Mouse (Mus musculus) gastrocnemius, postnatal 25 days (tissue): ENCODE data around the gene Urah. TPM values are rescaled to one million over a fixed set of nuclear protein-coding genes. Genes with fewer than 3 reads are reported as not detected.

Experiments
- DNase-seq: peaks from one replicate; pipeline ENCODE4 v3.0.0; 2022
- total RNA-seq, 2 experiments: library from RNA; stranded (reverse); gene quantifications; 1 replicate in 1 of 2; 2 replicates in 1 of 2; pipeline ENCODE4 v1.2.3; 2021

The Urah gene
- total RNA-seq, 2 experiments from 2014 or later: not detected

DNA sequence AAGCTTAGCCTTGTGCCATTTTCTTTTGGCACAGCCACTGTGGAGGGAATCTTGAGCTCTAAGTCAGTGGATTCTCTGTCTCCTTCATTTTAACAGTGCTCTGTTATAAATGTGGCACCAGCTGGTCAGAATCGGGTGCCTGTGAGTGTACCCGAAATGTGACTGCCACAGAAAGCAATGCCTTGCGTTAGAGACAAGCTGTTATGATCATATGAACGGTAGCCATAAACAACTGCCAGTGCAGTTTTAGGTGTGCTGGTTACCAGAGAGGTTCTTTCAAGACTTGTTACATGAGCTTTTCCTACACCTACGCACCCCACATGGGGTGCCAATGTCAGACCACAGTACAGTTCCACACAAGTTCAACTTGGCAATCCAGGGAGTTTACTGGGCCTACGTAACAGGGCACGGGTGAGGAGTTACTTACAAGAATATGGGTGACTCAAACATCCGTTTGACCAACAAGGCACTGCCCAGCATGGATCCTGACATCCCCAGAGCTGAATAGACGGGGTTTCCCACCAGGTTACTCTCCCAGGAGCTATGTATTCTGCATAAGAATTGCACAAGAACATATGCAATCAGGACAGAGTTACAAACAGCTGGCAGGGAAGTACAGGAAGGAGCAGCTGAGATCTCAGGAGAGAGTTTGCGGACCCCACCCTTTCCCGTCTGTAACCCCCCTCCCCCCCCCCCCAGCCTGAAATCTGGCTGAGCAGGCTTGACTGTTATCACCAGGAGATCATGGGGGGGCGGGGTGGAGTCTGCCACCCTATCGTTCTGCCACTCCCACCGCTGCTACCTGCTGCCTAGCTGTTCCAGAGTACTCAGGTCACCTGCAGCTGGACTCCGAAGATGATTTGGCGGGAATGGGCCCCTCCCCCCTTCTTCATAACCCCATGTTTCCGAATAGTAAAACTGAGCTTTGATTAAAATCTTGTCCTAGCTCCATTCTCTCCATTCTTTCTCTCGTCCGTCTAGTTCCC is 6.2 kb downstream of the Urah start:
- no peak for DNase-seq

DNA sequence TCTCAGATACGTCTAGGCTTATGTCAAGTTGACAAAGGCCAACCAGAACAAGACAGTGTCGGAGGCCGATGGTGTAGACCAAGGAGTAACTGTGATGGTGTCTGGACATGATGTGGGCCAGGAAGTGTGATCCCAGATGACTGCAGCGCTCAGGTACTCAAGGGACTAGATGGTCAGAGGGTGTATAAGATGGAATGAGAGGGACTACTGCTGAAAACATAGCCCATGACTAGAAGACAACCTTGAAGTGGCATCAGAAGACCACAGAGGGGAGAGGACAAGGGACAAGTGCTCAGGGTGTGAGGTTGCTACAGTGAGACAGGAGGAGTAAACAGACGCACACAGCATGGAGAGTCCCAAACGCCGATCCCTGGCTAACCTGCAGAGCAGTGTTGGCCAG is 9.0 kb downstream of the Urah start:
- no peak for DNase-seq

DNA sequence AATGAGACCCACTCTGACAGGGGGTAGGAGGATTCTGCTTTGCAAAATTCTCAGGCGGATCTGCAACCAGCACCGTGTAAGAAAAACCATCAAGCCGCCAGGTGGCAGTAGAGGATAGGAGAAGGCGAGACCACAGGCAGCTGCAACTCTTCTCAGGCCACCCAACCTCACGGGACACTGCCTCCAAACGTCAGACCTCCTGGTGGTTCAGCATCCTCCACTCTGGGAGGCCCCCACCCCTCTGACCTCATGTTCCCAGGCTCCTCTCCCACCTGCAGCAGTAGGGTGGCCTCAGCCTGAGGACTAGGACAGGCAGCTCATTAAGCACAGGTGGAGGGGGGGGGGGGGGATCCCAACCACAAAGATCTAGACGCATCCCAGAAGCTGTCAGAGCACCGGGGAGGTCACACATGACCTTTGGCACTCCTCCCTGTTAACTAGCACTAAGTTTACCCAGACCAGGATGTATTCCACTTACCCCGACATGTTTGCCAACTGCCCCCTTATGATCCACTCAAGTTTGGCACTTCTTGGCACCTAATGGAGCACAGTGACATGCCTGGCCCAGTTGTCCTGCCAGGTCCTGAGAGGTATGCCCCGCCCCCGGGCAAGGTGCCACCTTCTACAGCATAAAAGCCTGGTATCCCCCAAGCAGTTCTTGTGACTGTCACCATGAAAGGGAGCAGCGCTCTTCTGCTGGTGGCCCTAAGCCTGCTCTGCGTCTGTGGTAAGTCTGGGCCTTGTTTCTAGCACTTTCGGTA is 10.3 kb downstream of the Urah start, which contains the start of gene Scgb1c1:
Gene Scgb1c1 (plus strand): TSS at position 643 of the 761 bp plus-strand sequence.
- DNase-seq: peak; percentile 67

DNA sequence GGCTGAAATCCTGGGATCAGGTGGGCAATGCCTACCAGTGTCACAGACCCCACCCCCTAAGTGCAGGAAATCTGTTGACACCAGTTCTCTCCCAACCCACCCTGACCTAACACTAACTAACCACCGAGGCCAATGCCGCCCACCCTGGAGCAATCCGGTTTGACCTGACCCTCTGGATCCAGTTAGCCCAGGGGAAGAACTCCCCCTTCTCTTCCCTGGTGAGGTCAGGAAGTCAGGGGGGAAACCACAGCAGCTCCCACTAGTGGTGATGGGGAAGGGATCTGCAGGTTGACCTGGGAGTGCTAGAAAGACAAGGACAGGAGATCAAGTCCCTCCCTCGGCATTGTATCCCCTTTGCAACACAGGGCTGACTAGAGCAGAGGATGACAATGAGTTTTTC is 10.9 kb downstream of the Urah start:
- no peak for DNase-seq

DNA sequence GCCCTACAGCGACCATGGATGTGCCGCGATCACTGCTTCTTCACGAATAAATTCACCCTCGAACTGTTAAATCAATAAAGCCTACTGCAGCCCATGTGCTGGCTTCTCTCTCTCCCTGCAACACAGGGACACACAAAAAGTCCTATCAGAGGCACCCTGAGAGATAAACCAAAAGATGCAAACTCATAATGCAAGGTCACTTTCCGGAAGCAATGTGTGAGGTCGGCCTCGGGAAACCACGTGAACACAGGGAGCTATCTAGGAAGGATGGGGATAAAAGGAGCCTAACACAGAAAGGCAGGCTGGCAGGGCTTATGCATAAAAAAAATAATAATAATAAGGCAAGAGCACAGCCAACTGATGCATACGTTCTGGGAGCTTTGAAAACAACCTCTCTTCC is 11.9 kb downstream of the Urah start:
- DNase-seq: no peak

DNA sequence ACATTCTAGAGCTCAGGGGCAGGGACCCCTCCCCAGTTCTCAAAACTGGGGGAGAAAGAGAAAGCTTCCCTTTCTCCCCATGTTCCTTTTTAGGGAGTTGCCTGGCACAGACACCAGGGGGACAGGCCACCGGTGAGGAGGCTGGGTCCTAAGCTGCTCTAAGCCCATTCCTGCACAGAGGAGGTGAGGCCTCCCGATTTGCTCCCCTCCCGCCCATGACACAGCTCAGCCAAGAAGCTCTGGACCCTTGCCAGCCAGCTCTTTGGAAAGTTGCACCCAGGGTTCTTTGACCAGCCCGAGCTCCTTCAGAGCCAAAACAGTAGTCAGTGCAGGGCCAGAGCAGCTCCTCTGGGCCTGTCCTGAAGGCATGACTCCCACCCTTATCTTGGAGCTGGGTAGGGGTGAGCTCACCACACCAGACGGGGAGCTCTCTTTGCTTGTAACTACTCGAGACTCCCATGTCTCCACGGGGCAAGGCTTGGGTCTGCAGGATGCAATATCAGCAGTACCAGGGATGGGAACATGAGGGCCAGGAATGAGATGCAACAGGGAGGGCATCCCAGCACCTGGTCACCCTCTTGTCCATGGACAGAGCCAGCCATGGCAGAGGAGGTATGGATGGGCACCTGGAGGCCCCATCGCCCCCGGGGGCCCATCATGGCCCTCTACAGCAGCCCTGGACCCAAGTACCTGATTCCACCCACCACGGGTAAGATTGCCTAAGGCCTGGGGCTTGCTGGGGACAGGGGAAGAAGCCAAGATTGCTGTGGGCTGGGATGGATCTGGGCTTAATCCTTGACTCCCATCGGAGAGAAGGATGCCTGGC is 13.2 kb downstream of the Urah start, which contains the start of gene Odf3:
Gene Odf3 (plus strand): TSS at position 51 of the 826 bp plus-strand sequence.
- DNase-seq: no peak

DNA sequence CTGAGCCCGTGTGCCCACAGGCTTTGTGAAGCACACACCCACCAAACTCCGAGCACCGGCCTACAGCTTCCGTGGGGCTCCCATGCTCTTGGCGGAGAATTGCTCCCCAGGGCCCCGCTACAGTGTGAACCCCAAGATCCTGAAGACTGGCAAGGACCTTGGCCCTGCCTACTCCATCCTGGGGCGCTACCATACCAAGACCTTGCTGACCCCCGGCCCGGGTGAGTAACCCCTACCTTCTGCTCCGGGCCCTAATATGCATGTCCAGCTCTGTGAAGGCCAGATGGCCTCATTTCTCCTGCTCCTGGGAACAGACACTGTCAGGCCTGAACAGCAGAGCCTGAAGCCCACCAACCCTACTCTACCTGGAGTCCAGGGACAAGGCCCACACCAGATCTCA is 13.8 kb downstream of the Urah start:
- no peak for DNase-seq

DNA sequence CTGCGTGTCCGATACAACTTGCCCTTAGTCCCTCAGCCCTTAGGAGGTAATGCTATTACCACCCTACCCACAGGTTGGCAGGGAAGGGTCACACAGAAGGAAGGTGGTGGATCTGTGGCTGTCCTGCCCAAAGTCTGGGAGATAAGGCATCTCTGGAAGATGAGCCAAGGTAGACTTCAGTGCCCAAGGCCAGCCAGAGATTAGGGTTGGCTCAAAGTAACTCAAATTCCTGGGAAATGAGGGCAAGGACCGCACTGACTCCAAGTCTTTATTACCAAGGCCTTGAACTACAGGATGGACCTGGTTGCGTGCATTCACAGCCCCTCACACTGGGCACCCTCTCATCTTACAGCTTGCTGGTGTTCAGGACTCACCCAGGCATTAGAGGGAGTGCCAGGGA is 17.1 kb downstream of the Urah start:
- DNase-seq: no peak

DNA sequence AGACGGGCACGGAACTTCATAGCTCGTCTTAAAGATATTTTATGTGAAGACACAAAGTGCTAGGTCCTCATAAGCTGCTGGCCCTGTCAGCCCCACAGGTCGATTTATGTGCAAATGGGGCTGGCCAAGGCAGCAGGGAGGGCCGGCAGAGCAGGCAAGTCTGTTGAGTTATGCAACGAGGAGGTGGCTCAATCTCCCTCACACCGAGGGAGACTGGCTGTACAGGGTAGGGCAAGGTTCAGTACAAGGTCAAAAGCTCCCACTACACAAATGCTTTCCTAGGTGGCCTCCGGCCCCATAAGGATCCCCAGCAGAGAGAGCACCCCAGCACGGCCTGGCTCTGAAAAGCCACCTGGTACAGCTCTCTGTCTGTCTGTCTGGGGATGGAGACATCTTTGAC is 18.6 kb downstream of the Urah start:
- DNase-seq: no peak

DNA sequence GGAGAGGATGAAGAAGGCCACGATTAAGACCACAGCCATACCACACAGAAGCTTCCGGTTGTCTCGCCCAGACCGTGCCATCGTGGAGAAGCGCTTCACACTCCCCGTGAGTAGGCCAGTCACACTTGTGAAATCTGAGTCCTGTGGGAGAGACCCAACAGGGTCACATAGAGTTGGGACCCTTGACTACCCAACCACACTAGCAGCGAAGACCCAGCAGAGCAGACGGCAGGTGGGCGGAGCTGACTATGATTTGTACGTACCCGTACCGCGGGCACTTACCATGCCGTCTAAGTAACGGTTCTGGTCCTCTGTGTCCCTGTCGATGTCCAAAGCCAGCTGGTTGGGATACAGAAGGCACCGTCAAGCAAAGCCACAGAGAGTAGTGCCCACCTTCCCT is 19.7 kb downstream of the Urah start:
- no peak for DNase-seq

DNA sequence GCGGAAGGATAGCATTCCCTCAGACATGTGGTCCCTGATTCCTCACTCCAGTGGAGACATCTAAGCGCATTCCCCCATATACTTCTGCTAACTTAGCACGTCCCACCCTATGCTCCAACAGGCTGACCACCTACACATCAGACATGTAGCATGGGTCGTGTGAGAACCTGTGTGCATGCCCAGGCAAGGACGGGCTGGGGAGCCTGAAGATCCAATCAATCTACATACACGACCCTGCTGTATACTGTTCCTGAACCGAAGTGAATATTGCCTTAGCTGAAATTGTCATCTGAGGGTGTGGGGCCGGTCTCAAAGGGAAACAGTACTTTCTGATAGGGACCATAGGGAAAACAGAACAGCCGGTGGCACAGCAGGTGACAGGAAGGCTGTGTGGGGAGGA is 20.4 kb downstream of the Urah start:
- DNase-seq: no peak

DNA sequence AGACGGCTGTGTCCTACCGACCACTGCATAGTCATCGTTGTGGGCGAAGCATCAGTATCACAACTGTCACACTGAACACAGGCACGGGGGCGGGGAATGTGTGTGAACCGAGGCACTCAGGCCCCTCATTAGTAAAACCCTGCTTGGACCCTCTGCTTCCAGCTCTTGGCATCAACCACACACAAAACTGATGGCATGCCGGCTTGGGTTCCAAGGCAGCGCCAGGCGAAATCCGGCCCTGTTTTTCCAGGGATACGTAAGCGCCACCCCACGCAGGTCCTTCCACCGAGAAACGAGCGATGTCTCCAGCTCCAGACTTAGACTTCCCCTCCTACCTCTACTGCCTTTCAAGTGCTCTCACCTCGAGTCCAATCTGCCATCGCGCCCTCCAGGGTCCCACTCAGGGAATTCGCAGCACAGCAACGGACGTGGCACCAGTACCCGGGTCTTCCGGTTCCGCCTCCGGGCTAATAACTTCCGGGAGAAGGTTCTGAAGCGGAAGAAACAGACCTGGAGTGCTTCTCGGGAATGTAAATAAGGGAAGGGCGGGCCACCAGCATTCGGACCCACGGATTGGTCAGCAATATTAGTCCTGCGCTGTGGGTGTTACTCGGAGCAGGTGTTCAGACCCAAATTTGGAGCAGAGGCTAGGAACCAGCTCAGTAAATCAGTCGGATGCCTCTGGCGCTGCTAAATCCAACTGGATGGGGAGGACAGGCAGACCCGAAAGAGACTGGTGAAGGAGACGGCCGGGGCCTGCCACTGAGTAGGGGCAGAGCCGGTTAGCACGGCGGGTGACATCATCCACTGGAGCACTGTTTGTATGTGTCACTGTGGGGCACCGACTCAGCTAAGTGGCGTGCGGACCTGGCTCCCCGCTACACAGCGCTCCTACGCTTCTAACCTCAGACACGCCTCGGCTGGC is 21.3 kb downstream of the Urah start, which contains the start of gene Gm45785:
Gene Gm45785 (minus strand): TSS at position 472 of the 925 bp plus-strand sequence.
- peak; percentile 88 for DNase-seq

DNA sequence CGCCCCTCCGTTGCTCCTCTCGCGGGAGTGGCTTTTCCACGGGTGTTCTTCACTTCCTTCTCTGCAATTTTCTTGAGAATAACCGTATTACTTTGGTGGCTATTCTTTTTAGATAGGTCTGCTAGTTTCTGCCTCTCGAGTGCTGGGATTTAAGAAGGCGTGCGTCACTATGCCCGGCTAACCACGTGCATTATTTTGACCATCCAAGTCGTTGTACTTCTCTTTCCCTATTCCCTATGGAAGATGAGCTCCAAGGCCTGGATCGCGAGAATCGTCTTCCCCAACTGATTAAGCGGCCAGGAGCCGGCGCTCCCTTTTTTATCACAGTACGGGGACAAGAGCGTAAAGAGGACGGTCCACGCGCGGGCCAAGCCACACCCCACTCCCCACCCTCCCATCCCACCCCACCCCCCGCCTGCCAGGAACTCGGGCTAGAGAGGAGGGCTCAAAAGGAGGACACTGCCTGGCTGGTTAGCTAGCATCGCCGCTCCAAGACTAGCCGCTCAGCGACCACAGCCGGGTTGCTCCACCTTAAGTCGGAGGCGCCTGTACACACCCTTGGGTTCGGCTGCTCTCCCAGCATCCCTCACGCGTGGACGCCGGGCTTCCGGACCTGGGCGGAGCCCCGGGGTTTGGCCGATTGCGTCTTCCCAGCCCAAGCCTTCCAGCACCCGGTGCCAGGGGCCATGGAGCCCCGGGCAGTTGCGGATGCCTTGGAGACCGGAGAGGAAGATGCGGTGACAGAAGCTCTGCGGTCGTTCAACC is 22.1 kb downstream of the Urah start, which contains the start of gene Ric8a:
Gene Ric8a (plus strand): TSS at position 173 of the 765 bp plus-strand sequence.
- DNase-seq: peak; percentile 93

DNA sequence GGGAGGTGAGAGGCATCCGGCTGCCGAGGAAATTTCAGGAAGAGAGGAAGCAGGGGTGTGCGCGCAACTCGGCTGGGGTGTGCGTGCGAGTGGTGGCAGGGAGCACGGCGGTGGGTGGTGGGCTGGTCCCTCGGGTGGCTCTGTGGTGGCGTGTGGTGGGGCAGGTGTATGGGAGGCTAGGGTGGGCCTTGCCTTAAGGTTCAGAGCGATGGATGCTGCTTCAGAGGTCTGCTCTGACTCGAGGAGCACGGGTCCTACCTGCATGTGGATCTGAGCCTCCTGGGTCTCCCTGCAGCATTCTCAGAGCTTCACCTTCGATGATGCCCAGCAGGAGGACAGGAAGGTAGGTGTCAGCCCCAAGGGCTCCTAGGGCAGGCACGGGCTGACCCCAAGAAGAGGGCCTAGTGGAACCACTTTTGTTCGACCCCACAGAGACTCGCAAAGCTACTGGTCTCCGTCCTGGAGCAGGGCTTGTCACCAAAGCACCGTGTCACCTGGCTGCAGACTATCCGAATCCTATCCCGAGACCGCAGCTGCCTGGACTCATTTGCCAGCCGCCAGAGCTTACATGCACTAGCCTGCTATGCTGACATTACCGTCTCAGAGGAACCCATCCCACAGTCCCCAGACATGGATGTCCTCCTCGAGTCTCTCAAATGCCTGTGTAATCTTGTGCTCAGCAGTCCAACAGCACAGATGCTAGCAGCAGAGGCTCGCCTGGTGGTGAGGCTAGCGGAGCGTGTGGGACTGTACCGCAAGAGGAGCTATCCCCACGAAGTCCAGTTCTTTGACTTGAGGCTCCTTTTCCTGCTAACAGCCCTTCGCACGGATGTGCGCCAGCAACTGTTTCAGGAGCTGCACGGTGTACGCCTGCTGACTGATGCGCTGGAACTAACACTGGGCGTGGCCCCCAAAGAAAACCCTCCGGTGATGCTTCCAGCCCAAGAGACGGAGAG is 23.0 kb downstream of the Urah start, which contains the start of gene Bet1l:
Gene Bet1l (minus strand): TSS at position 28 of the 956 bp plus-strand sequence.
- DNase-seq: no peak

DNA sequence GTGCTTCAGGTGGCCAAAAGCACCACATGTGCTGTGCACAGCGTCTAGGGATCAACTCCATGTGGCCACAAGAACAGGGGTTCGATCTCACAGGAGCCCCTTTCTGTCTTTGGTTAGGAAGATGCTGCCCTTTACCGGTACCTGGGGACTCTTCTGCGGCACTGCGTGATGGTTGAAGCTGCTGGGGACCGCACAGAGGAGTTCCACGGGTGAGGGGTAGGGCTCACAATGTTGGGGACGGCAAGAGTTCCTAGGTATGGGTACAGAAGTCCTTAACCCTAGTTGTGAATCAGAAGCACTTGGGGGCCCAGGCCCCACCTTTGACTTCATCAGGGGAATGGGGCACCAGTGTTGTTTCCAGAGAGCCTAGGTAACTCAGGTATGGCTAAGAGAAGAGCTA is 23.9 kb downstream of the Urah start:
- DNase-seq: no peak

DNA sequence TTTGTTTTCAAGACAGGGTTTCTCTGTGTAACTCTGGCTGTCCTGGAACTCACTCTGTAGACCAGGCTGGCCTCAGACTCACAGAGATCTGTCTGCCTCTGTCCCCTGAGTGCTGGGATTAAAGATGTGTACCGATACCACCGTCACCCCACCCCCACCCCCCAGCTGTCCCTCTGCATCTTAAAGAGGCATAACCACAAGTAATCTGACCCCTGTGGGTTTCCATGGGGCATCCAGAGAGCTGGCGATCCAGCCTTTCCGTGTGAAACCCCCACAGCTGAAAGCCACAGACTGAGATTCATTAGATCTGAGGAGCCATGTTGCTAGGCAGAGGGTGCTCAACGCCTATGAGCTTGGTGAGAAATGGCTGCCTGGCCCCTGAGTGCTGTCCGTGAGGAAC is 25.2 kb downstream of the Urah start:
- DNase-seq: no peak

DNA sequence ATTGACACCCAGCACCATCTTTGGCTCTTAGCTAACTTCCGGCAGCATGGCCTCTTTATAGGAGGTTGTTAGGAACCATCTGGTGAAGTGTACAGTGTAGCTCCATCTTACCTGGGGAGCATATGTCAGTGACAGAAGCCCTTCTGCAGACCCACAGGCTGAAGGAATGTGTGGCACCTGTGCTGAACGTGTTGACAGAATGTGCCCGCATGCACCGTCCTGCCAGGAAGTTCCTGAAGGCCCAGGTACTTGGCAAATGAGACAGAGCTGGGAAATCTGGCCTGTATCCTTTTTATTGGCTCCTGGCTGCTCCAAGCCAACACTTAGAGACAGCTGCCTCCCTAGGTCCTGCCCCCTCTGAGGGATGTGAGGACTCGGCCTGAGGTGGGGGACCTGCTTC is 25.9 kb downstream of the Urah start:
- no peak for DNase-seq

DNA sequence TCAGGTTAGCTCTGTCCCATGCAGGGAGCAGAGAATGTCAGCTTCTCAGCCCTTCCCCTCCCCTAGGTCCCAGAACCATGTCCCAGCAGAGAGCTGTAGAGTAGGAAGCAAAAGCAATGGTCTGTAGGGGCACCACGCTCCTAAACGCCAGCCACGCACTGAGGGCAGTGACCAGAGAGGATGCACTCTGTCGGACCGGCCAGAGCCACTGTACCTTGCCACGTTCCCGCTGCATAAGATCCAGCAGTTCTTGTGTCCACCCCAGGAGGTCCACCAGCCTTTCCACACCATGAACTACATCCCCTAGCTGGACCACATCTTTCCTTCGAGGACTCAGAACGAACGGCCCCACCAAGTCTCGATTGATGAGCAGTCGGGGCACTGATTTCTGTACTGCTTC is 29.9 kb downstream of the Urah start:
- no peak for DNase-seq

DNA sequence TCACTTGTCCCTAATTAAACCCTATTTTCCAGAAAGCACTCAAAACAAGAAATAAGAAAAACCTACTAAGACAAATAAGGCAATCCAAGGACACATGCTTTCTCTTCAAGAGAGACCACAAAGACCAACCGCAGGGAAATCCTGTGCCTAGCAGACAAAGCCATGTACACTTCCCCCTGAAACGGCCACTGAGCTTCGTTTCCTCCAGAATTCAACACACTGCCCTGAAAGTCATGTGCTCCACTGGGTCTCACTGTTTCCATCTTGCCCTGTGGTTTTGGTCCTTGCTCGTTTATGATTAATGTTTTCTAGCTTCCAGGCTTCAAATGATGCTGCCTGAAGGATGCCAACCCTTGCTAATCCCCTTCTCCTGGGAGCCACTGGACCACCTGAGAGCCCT is 39.4 kb downstream of the Urah start:
- DNase-seq: no peak
